Mouse (Mus musculus) lung, adult 2 months (tissue): ENCODE results near the gene Klf7. TPM values are rescaled to one million over a fixed set of nuclear protein-coding genes. Genes with fewer than 3 reads are reported as not detected.

Experiments used
- DNase-seq: peaks from one replicate; pipeline ENCODE4 v3.0.0; 2022
- H3K4me1 ChIP-seq: fragments of 200-500 bp; 2 replicates; pipeline ENCODE4 v1.6.1; 2011; ENCODE audit warnings: low read length; ENCODE audit not compliant: control insufficient read depth, insufficient read depth
- H3K4me3 ChIP-seq: fragments of 200-500 bp; replicated peaks from 2 replicates; pipeline ENCODE3; 2011; ENCODE audit warnings: low read depth, mild to moderate bottlenecking, control low read depth, low read length; ENCODE audit errors: extremely low read depth
- CTCF ChIP-seq: fragments of 200-500 bp; IDR thresholded peaks from 2 replicates; pipeline ENCODE4 v1.5.1; 2011; ENCODE audit warnings: mild to moderate bottlenecking, low read length, control low read depth; ENCODE audit not compliant: insufficient read depth
- POLR2A ChIP-seq: fragments of 200-500 bp; IDR thresholded peaks from 2 replicates; pipeline ENCODE4 v1.6.1; 2011; ENCODE audit warnings: low read depth, mild to moderate bottlenecking, control low read depth, low read length, borderline replicate concordance; ENCODE audit errors: extremely low read depth
- WGBS: fragments of 180-500 bp; shearing (Covaris S2); methylation state at CpG from one replicate; pipeline ENCODE4 v1.1.7; 2018; 5-methylcytosine and 5-hydroxymethylcytosine counted together
- polyA plus RNA-seq: library from polyadenylated mRNA; depleted of rRNA; stranded (reverse); fragments of >200 nt; gene quantifications from 2 replicates; pipeline ENCODE4 v1.2.3, GENCODE M21; 2012

The Klf7 gene
- polyA plus RNA-seq, 1 experiment = 32.3 TPM

- WGBS = 40% methylated on average over 12 of the region's 12 CpGs
- DNase-seq = no peak
- Histone ChIP-seq H3K4me1 (peaks cover 33% of the 10 kb centered on the region), H3K4me3 (no peak overlapping the region)
- TF ChIP-seq POLR2A (no peak), CTCF (no peak)
Measured at GRCm38 (mm10) chr1:64088604-64089320, 33.3 kb downstream of the Klf7 start.

- WGBS = 17% methylated on average over 17 of the region's 17 CpGs
- DNase-seq = peak; percentile 46
- H3K4me1 ChIP-seq = peaks cover 33% of the 10 kb centered on the region
- H3K4me3 ChIP-seq = no peak overlapping the region
- no peak for TF ChIP-seq POLR2A
- no peak for TF ChIP-seq CTCF
Measured at GRCm38 (mm10) chr1:64087657-64088603, 34.2 kb downstream of the Klf7 start.

DNA sequence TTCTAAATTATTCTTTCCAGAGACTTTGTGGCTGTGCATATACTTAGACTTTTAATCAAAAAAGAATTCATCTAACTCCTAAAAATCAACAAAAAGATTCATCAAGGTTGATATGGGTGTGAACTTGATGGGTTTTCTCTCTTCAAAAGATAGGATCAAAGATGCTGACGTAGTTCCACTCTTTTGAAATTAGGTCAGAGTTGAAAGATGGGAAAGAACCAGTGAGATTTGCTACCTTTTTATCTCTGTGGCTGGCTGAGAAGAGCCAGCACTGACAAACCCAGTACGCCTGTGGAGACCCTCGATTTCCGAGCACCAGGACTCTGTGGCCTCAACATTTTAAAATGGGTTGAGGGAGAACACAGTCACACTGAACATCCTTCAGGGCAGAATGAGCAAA is 36.2 kb downstream of the Klf7 start:
- TF ChIP-seq POLR2A = no peak
- no peak for TF ChIP-seq CTCF
- Histone ChIP-seq H3K4me1 (peaks cover 36% of the 10 kb centered on the region), H3K4me3 (no peak overlapping the region)
- no peak for DNase-seq
- WGBS = 80% methylated on average over 4 of the region's 4 CpGs

DNA sequence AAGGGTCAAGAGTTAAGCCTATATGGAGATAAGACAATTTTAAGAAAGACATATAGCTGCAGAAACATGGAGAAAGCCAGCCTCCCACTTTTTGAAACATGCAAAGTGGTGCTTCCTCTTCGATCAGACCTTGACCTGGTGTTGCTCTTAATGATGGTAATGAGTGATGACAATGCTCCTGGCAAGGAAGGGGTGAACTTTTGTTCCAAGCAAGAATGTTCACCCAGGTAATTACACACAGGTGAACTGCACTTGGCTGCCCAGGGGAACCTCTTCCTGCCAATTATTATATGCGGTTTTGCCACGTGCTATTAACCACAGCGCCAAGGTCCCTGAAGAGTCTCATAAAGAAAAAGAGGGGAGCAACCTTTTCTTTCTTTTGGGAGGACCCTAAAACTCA is 36.7 kb downstream of the Klf7 start:
- no peak for DNase-seq
- no peak for TF ChIP-seq POLR2A
- no peak for TF ChIP-seq CTCF
- Histone ChIP-seq H3K4me3 (no peak overlapping the region), H3K4me1 (peaks cover 40% of the 10 kb centered on the region)
- WGBS = 61% methylated on average over 4 of the region's 4 CpGs

DNA sequence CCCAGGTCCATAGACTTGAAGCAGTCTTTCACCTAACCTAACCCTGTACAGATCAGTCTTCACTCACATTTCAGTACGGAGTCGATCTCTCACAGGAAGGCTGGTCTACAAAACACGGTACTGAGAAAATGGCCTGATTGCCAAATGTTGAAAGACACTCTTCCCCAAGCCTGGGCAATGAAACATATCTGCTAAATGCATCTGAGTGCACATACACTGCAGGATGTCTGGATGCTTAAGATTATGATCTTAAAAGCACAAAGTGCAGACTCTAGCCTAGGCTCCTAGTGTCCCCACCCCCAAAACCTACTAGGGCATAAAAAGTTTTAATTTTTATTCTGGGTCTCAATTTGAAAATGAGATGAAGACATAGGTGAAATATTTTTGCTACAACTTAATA is 37.4 kb downstream of the Klf7 start:
- Histone ChIP-seq H3K4me3 (no peak overlapping the region), H3K4me1 (peaks cover 44% of the 10 kb centered on the region)
- DNase-seq = no peak
- no peak for TF ChIP-seq POLR2A
- TF ChIP-seq CTCF = no peak
- WGBS = 48% methylated on average over 3 of the region's 3 CpGs

- TF ChIP-seq POLR2A = no peak
- no peak for TF ChIP-seq CTCF
- no peak for DNase-seq
- Histone ChIP-seq H3K4me1 (peaks cover 39% of the 10 kb centered on the region), H3K4me3 (no peak overlapping the region)
- WGBS = 100% methylated on average over 1 of the region's 1 CpGs
Measured at GRCm38 (mm10) chr1:64081791-64082190, 40.3 kb downstream of the Klf7 start.

DNA sequence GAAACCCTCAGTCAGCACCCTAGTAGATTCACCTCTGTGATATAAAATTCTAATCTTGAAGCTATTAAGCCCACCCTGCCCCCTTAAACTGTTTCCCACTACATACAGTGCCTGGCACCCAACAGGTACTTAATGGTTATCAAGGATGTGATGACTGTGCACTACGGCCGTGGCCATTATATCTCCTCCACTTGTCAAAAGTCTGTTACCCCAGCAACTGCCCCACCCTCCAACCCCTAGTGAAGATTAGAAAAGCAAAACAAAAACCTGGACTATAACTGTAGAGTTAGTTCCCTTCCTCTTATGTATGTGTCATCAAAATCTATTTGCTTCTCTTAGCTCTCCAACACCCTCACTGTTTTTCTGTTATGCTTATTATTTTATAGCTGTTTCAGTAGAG is 40.9 kb downstream of the Klf7 start:
- H3K4me1 ChIP-seq = peaks cover 39% of the 10 kb centered on the region
- WGBS = 28% methylated on average over 2 of the region's 2 CpGs
- H3K4me3 ChIP-seq = no peak overlapping the region
- TF ChIP-seq CTCF = no peak
- TF ChIP-seq POLR2A = no peak
- no peak for DNase-seq

DNA sequence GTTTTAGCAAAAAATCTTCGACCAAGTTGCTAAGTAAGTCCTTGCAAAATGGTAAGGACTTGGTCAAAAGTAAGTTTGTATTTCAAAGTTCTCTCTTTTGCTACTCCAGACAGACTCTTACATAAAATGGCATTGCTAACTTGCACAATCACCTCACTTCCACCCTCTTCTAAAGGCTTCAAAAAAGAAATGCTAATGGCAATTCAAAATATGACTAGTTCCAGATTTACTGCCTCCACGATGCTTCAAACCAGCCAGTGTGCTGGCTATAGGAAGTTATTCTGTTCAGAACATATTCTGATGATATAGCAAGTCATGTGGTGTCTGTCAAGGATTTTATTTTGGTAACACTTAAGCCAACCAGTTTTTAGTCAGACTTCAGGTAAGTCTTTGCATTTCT is 41.8 kb downstream of the Klf7 start:
- no peak for TF ChIP-seq POLR2A
- no peak for TF ChIP-seq CTCF
- Histone ChIP-seq H3K4me3 (no peak overlapping the region), H3K4me1 (peaks cover 34% of the 10 kb centered on the region)
- 65% methylated on average over 2 of the region's 2 CpGs for WGBS
- no peak for DNase-seq

GRCm38 (mm10) chr1:64078747-64079211 is 43.3 kb downstream of the Klf7 start:
- H3K4me3 ChIP-seq = no peak overlapping the region
- 62% methylated on average over 20 of the region's 20 CpGs for WGBS
- TF ChIP-seq POLR2A (no peak), CTCF (no peak)
- H3K4me1 ChIP-seq = peaks cover 25% of the 10 kb centered on the region
- DNase-seq = no peak
